Mouse (Mus musculus): Measurements from ENCODE around the gene Auh. TPM values are rescaled to one million over a fixed set of nuclear protein-coding genes. Genes with fewer than 3 reads are reported as not detected.

The Auh gene
- polyA plus RNA-seq, 1 experiment from 2014 or later = 30.1 TPM

DNA sequence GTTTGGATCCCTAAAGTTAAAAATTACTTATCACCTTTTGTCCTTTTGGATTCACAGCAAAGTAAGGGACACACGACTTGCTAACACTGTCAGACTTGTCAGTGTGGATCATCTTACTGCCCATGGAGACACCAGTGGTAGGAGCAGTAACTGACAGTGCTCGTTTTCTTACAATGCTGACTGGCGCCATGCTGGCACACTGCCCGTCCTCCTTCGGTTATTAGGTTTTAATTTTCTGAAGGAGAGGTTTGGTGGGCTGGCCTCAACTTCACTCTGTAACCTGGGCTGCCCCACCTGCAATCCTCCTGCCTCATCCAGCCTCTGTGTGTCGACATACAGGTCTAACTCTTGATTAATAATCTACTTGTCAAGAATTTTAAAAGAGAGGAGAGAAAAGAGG, 31.7 kb downstream of the Auh start:
- H3K4me2 ChIP-seq = no peak overlapping the region
- H3K9me3 ChIP-seq (replicated peaks) = no peaks in the 10 kb centered on the region
- no peak for ATAC-seq
- H3K36me3 ChIP-seq = peaks cover 11% of the 10 kb centered on the region; the same call in 1 of the 2 replicates
- no peak overlapping the region for H3K27ac ChIP-seq
- H3K9ac ChIP-seq = no peak overlapping the region
- no peak overlapping the region for H3K4me3 ChIP-seq
- H3K27me3 ChIP-seq (replicated peaks) = no peaks in the 10 kb centered on the region
- H3K4me1 ChIP-seq = 0 out of 2 replicates have a peak, but pooled peaks cover 7% of the 10 kb centered on the region
- 77% methylated on average over 6 of the region's 6 CpGs for WGBS (ENCODE audit: insufficient replicate concordance)

DNA sequence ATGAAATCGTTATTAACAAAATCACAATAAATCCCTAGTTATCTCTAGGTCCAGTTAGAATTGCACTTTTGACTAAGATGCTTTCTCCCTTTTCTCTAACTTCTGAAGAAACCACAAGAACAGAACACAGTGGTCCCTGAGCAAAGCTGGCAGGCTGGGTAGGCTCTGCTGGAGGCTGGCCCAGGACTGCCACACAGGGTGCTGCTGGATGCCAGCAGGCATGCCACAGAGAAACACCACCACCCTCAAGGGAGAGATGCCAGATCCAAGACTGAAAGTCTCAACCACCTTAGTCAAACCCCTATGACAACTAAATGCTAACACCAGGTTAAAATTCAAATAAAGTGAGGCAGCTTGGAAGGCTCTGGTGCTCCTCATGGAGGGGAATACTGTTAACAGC, 36.7 kb downstream of the Auh start:
- Histone ChIP-seq H3K27me3 (replicated peaks) (no peaks in the 10 kb centered on the region), H3K4me3 (no peak overlapping the region), H3K9me3 (replicated peaks) (no peaks in the 10 kb centered on the region), H3K4me2 (no peak overlapping the region), H3K27ac (no peak overlapping the region), H3K4me1 (peaks cover 8% of the 10 kb centered on the region; the same call in 1 of the 2 replicates), H3K9ac (no peak overlapping the region), H3K36me3 (peaks cover 9% of the 10 kb centered on the region; the same call in 1 of the 2 replicates)
- WGBS (ENCODE audit: insufficient replicate concordance) = 86% methylated on average over 1 of the region's 1 CpGs
- no peak for ATAC-seq

DNA sequence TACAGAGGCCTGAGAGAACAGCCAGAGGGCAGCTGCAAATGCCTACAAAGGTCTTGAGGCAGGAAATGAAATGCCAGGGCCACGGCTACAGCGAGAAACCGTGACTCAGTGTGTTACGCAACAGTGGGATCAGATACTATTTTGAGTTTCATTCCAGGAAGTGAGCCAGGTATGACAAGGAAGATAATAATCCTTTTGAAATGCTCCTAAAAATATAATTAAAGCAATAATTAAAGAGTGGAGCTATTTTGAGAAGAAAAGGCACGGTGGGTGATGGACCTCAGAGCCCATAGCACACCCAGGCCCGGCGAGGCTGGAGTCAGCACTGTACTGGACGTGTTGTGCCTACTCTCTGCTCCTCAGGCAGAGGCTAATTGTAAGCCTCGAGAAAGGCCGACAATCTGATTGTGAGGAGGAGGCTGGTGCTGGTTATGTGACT, 37.4 kb downstream of the Auh start:
- H3K9ac ChIP-seq = no peak overlapping the region
- H3K27me3 ChIP-seq (replicated peaks) = no peaks in the 10 kb centered on the region
- no peak for ATAC-seq
- WGBS (ENCODE audit: insufficient replicate concordance) = 36% methylated on average over 10 of the region's 10 CpGs
- peaks cover 9% of the 10 kb centered on the region; the same call in 1 of the 2 replicates for H3K36me3 ChIP-seq
- no peak overlapping the region for H3K4me3 ChIP-seq
- no peaks in the 10 kb centered on the region for H3K9me3 ChIP-seq (replicated peaks)
- H3K27ac ChIP-seq = no peak overlapping the region
- H3K4me1 ChIP-seq = peaks cover 8% of the 10 kb centered on the region; the same call in 1 of the 2 replicates
- H3K4me2 ChIP-seq = no peak overlapping the region

GRCm38 (mm10) chr13:52890313-52890712, 39.2 kb downstream of the Auh start:
- H3K4me1 ChIP-seq = peaks cover 8% of the 10 kb centered on the region; the same call in 1 of the 2 replicates

DNA sequence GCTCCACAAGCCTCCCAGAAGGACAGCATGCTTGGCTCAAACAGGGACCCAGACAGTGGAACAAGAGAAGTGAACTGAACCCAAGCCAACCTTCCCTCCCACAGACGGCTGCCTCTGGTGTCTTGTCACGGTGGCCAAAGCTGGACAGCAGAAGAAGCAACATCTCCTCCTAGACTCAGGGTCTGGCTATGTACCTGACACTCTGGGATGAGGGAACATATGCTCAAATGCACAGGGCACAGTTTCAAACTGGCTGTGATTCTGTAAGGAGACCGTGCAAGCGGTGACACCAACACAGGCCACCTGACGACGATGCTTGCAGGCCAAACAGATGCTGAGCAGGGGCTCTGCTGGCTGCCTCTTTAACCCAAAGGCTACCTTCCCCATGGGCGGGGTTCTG, 42.7 kb downstream of the Auh start:
- H3K4me2 ChIP-seq = no peak overlapping the region
- H3K27ac ChIP-seq = no peak overlapping the region
- H3K27me3 ChIP-seq (replicated peaks) = no peaks in the 10 kb centered on the region
- H3K4me1 ChIP-seq = peaks cover 1% of the 10 kb centered on the region; the same call in 1 of the 2 replicates
- 80% methylated on average over 7 of the region's 7 CpGs for WGBS (ENCODE audit: insufficient replicate concordance)
- no peak for ATAC-seq
- H3K36me3 ChIP-seq = no peaks in the 10 kb centered on the region
- H3K9me3 ChIP-seq (replicated peaks) = no peaks in the 10 kb centered on the region
- H3K9ac ChIP-seq = no peak overlapping the region
- H3K4me3 ChIP-seq = no peak overlapping the region

More at GRCm38 (mm10) chr13:52890313-52890712, 39.2 kb downstream of the Auh start:
- Histone ChIP-seq H3K27ac (no peak overlapping the region), H3K4me3 (no peak overlapping the region), H3K4me2 (no peak overlapping the region), H3K9me3 (replicated peaks) (no peaks in the 10 kb centered on the region), H3K36me3 (no peaks in the 10 kb centered on the region), H3K27me3 (replicated peaks) (no peaks in the 10 kb centered on the region), H3K9ac (no peak overlapping the region)
- WGBS (ENCODE audit: insufficient replicate concordance) = 78% methylated on average over 9 of the region's 9 CpGs
- ATAC-seq = no peak

DNA sequence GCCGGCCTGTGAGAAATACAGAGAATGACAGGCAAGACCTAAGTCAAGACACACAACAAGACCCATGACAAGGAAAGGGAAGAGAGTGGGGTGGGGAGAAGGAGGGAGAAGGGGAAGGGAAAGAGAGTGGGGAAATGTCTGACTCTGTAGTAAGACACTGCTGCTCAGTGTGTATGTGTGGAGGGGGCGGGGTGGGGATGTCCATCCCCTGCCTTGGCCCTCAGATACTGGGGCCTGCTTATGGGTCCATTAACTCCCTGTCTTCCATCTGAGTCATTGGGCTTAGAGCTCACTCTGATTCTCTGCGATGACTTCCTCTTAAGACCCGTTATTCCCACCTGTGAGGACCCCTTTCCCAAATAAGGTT, 45.5 kb downstream of the Auh start:
- no peak overlapping the region for H3K4me2 ChIP-seq
- no peak for ATAC-seq
- no peak overlapping the region for H3K4me3 ChIP-seq
- no peaks in the 10 kb centered on the region for H3K4me1 ChIP-seq
- no peaks in the 10 kb centered on the region for H3K36me3 ChIP-seq
- no peak overlapping the region for H3K27ac ChIP-seq
- WGBS (ENCODE audit: insufficient replicate concordance) = 79% methylated on average over 3 of the region's 4 CpGs
- H3K9me3 ChIP-seq (replicated peaks) = no peaks in the 10 kb centered on the region
- no peak overlapping the region for H3K9ac ChIP-seq
- H3K27me3 ChIP-seq (replicated peaks) = no peaks in the 10 kb centered on the region

- H3K4me3 ChIP-seq = no peak overlapping the region
- no peak overlapping the region for H3K27ac ChIP-seq
- no peak overlapping the region for H3K4me2 ChIP-seq
- 81% methylated on average over 18 of the region's 19 CpGs for whole genome bisulfite sequencing (ENCODE audit: insufficient replicate concordance)
- H3K27me3 ChIP-seq (replicated peaks) = no peaks in the 10 kb centered on the region
- no peaks in the 10 kb centered on the region for H3K9me3 ChIP-seq (replicated peaks)
- H3K9ac ChIP-seq = no peak overlapping the region
- no peaks in the 10 kb centered on the region for H3K4me1 ChIP-seq
- no peaks in the 10 kb centered on the region for H3K36me3 ChIP-seq
- ATAC-seq = no peak
Observed at GRCm38 (mm10) chr13:52883084-52883959, 46.2 kb downstream of the Auh start.

- Histone ChIP-seq H3K4me2 (no peak overlapping the region), H3K4me1 (no peaks in the 10 kb centered on the region), H3K27ac (no peak overlapping the region), H3K4me3 (no peak overlapping the region), H3K9ac (no peak overlapping the region), H3K36me3 (no peaks in the 10 kb centered on the region), H3K9me3 (replicated peaks) (no peaks in the 10 kb centered on the region), H3K27me3 (replicated peaks) (no peaks in the 10 kb centered on the region)
- WGBS (ENCODE audit: insufficient replicate concordance) = 62% methylated on average over 5 of the region's 5 CpGs
- ATAC-seq = no peak
Observed at GRCm38 (mm10) chr13:52880386-52880785, 49.1 kb downstream of the Auh start.

GRCm38 (mm10) chr13:52879918-52880317, 49.6 kb downstream of the Auh start:
- WGBS (ENCODE audit: insufficient replicate concordance) = 73% methylated on average over 12 of the region's 12 CpGs

DNA sequence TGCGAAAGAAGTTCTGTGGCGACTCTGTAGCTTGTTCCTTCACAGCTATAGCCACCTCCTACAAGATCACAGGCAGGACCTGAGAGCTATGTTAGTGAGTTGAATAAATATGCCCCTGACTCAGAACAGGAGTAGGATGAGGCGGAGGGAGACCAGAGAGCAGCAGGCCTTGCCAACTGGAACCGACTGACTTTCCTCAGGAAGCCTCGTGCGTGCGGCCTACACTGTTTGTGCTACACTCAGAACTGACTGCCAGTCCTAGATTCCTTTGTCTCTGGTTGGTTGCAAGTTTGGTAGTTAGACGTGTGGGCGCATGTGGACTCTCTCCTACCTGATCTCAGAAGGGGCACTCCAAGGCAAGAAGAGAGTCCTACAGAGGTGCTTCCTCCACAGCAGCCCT, 50.2 kb downstream of the Auh start:
- no peak overlapping the region for H3K4me2 ChIP-seq
- 84% methylated on average over 9 of the region's 9 CpGs for WGBS (ENCODE audit: insufficient replicate concordance)
- no peaks in the 10 kb centered on the region for H3K9me3 ChIP-seq (replicated peaks)
- H3K4me3 ChIP-seq = no peak overlapping the region
- no peak overlapping the region for H3K9ac ChIP-seq
- H3K27ac ChIP-seq = no peak overlapping the region
- no peaks in the 10 kb centered on the region for H3K27me3 ChIP-seq (replicated peaks)
- peaks cover 4% of the 10 kb centered on the region for H3K4me1 ChIP-seq
- H3K36me3 ChIP-seq = no peaks in the 10 kb centered on the region
- ATAC-seq = no peak

More at GRCm38 (mm10) chr13:52879918-52880317, 49.6 kb downstream of the Auh start:
- Histone ChIP-seq H3K4me1 (no peaks in the 10 kb centered on the region), H3K36me3 (no peaks in the 10 kb centered on the region), H3K4me2 (no peak overlapping the region), H3K4me3 (no peak overlapping the region), H3K9me3 (replicated peaks) (no peaks in the 10 kb centered on the region), H3K27me3 (replicated peaks) (no peaks in the 10 kb centered on the region), H3K9ac (no peak overlapping the region), H3K27ac (no peak overlapping the region)
- no peak for ATAC-seq

- Histone ChIP-seq H3K4me2 (no peak overlapping the region), H3K4me3 (no peak overlapping the region), H3K27ac (no peak overlapping the region), H3K36me3 (no peaks in the 10 kb centered on the region), H3K9ac (no peak overlapping the region), H3K4me1 (peaks cover 9% of the 10 kb centered on the region), H3K9me3 (replicated peaks) (no peaks in the 10 kb centered on the region), H3K27me3 (replicated peaks) (no peaks in the 10 kb centered on the region)
- ATAC-seq = no peak
- WGBS (ENCODE audit: insufficient replicate concordance) = 73% methylated on average over 7 of the region's 7 CpGs
Observed at GRCm38 (mm10) chr13:52878823-52879222, 50.7 kb downstream of the Auh start.

GRCm38 (mm10) chr13:52875541-52876325, 53.7 kb downstream of the Auh start:
- H3K4me2 ChIP-seq = no peak overlapping the region
- no peak overlapping the region for H3K9ac ChIP-seq
- H3K27ac ChIP-seq = no peak overlapping the region
- no peaks in the 10 kb centered on the region for H3K27me3 ChIP-seq (replicated peaks)
- no peaks in the 10 kb centered on the region for H3K9me3 ChIP-seq (replicated peaks)
- no peak overlapping the region for H3K4me3 ChIP-seq
- WGBS (ENCODE audit: insufficient replicate concordance) = 59% methylated on average over 25 of the region's 25 CpGs
- peaks cover 10% of the 10 kb centered on the region for H3K4me1 ChIP-seq
- no peak for ATAC-seq
- H3K36me3 ChIP-seq = no peaks in the 10 kb centered on the region
